Mouse (Mus musculus): ENCODE results near the gene Erbin.
A peak's percentile ranks its signal among the peaks of the same experiment; 100 is the strongest.

The Erbin gene

GRCm38 (mm10) chr13:103807464-103807863 lies 112.8 kb downstream of the Erbin start:
- no peak for DNase-seq (ENCODE audit: inconsistent ontology term)

DNA sequence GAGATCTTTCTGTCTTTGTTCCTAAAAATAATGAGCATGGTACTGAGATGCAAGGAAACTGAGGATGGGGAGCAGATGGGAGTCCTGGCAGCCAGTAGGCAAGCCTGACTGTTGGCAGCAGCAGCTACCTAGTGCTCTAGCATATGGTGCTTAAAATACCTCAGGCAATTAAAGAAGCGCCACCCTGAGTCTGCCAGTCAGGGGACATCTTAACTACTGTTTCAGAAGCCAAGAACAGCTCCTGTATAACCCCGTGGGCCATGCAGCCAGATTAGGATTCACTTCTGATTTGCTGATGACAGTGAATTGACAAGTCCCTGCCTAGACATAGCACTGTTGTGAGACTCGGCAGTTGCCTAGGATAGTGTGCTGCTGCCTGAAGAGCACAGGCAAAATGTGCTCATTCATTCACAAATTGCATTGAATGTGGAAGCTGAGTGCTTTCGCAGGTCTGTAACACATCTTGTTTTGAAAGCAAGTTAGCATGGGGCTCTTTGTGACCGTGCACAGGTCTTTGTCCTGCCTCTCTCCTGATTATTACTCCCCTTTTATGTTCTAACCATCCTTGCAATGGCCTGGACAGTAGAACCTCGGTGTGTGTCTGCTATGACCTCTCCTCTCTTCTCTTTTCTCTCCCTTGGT lies 114.0 kb downstream of the Erbin start:
- DNase-seq (ENCODE audit: inconsistent ontology term) = no peak

GRCm38 (mm10) chr13:103803721-103804120 lies 116.6 kb downstream of the Erbin start:
- DNase-seq (ENCODE audit: inconsistent ontology term) = no peak

- DNase-seq (ENCODE audit: inconsistent ontology term) = no peak
Observed at GRCm38 (mm10) chr13:103801021-103801420, 119.3 kb downstream of the Erbin start.

GRCm38 (mm10) chr13:103794688-103795543 lies 125.4 kb downstream of the Erbin start:
- no peak for DNase-seq (ENCODE audit: inconsistent ontology term)

- DNase-seq (ENCODE audit: inconsistent ontology term) = no peak
Observed at GRCm38 (mm10) chr13:103779922-103780585, 140.3 kb downstream of the Erbin start.

GRCm38 (mm10) chr13:103777126-103777525 lies 143.2 kb downstream of the Erbin start:
- DNase-seq (ENCODE audit: inconsistent ontology term) = no peak

DNA sequence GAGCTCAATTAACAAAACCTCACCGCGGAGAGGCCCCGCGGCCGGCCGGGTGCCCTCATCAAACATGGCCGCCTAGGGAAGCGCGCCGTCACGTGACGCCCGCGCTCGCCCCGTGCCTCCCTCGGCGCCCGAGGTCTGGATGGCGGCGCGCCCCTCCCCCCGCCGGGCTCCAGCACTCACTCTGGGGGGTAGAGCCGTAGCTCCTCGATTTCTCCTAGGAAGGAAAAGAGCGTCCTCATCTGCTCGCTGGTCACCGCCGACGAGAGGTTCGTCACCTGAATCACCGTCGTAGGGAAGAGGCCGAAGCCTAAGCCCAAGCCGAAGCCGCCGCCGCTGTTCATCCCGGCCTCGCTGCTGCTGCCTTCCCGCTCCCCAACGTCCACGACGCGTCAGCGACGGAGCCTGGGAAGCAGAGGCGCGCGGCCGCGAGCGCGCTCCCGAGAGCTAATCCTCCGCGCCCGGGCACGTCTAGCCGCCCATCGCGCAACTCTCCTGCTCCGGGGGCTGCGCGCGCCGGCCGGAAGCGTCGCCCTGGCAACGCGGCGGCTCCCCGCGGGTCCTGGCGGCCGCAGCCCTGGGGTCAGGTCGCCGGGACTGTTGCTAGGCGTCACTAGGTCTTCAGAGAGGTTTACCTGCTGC lies 146.1 kb downstream of the Erbin start, which contains the start of gene Srek1:
Gene Srek1 (minus strand): TSS at position 490 of the 639 bp plus-strand sequence.
- peak; percentile 98 for DNase-seq (ENCODE audit: inconsistent ontology term)

DNA sequence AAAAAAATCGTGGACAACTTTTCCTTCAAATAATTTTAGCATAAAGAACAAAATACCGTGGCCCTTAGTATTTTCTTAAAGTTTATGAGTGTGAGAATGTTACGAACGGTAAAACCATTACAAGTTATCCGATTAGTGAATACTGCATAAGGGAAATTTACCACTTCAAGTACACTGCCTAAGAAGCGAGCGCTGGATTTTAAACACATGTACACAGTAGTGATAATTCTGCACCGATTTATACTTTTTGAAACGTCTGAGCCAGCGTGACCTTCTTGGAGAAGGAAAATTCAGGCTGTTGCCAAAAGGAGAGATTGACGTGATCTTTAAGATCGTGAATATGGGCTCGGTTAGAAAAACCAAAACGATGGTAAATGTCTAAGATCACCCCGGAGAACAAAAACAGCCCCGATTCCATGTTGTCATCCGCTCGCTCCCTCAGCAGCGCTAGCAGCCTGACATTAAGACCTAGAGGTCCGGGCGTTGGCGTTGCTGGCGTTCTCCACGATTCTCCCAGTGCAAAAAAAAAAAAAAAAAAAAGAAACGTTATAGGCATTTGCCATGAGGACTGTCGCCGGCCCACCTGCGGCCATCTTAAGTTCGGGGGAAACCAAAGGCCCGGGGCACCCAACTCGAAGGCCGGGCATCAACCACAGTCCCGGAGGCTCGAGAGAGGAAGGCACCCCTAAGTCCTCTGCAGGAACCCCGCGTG lies 146.8 kb downstream of the Erbin start:
- no peak for DNase-seq (ENCODE audit: inconsistent ontology term)

- DNase-seq (ENCODE audit: inconsistent ontology term) = peak; percentile 8
Observed at GRCm38 (mm10) chr13:103772917-103773316, 147.4 kb downstream of the Erbin start.

GRCm38 (mm10) chr13:103770821-103771220 lies 149.5 kb downstream of the Erbin start:
- DNase-seq (ENCODE audit: inconsistent ontology term) = no peak
